Mouse (Mus musculus) c-Kit-positive CD71-negative TER-119-negative erythroid progenitor cells, embryonic 14.5 days (primary cell): Measurements from ENCODE around the gene Trim8.

Experiments
- DNase-seq: peaks from one replicate; pipeline ENCODE4 v3.0.0-alpha.2; 2013; ENCODE audit warnings: low read depth

Gene Trim8

DNA sequence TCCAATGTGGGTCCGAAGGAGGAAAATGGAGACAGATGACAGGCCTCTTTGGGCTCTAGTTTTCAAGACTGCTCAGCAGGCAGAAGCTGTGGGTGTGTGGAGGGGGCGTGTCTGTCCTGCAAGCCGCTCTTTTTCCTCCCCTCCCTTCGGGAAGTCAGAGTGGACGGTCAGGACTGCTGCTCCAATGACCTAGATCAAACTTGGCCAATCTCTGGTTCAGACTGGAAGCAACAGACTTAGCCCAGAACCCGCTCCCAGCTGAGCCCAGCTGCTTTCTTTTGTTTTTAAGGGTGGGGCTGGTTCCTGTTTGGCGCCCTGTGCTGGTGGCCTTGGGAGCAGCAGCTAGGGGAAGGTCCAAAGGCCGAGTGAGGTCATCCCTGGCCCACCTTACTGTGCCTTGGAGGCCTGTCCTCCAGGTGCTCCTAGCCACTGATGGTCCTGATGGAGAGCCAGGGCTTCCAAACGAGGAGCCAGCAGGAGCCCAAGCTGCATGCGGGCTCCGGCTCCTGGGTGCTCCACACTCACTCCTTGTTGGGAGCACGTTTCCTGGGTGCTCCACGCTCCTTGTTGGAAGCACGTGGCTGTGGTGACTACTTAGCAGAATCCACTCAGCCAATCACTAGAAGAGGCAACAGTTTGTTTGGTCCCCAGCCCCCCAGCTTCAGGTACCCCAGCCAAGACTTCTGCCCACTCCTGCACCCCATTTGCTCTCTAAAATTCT is 23.3 kb downstream of the Trim8 start:
- no peak for DNase-seq

DNA sequence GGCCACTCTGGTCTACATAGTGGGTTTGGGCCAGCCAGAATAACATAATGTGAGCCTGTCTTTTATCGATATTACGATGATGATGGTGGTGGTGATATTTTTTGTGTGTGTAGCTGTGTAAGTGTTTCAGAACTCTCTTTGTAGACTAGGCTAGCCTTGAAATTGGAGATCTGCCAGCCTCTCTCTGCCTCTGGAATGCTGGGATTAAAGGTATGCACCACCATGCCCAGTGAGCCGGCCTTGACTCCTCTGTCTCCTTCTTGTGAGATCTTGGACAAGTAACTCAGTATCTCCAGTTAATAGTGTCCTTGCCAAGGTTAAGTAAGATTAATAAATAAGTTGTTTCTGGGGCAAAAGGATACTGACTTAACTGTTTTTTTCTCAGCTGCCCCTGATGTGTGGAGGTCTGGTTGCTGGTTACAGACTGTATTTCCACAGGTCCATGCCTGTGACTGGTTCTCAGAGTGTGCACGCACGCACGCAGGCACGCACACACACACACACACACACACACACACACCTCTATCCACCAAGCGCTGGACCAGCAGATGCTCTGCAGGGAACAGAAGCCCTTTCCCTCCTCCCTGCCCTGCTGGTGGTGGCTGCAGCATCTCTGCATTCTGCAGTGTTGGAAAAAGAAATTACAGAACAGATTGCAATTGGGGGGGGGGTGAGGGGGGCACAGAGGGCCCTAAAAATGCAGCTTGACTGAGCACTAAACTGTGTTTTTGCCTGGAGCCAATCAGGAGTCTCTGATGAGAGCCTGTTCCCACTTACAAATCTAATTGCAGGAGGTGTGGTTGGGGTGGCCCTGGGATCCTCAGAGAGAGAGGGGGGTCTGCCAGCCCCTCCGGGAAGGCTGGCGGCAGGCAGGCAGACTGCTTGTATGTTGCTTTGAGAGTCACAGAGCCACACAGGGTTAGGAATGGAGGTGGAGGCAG is 24.5 kb downstream of the Trim8 start:
- no peak for DNase-seq

DNA sequence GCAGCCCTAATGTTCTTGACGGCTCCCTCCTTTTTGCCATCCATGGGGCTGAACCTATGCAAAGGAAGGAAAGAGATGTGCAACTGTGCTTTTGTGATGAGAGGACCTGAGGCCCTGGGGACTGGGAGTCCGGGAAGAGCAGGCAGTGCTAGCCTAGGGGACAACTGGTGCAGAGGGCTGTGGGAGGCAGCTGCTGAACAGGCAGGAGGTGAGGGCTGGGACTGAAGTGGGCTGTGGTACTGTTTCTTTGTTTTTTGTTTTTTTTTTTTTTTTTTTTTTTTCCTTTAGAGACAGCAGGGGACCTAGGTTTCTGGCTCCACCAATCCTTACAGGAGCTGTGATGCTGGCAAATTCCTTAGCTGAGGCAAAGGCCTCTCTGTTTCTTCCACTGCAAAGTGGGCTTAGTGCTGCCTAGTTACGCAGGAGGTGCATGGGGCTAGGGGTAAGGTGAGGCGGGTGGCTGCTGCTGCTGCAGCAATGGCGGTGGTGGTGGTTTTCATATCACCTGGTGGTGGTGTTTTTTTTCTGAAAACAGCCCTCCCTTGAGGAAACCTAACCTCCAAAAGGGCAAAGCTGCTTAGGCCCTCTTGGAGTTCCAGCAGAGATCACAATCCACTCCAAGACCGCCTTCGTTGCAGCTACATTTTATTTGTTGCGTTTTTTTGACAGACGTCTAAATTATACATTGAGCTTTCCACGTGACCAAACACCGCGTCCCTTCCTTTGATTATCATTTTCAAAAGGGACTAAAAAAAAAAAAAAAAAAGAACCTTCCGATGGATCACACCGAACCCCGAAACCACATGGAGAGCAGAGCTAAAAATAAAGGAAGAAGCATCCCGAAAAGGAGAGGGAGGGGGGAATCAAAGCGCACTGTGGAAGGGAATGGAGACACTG is 26.4 kb downstream of the Trim8 start:
- no peak for DNase-seq

DNA sequence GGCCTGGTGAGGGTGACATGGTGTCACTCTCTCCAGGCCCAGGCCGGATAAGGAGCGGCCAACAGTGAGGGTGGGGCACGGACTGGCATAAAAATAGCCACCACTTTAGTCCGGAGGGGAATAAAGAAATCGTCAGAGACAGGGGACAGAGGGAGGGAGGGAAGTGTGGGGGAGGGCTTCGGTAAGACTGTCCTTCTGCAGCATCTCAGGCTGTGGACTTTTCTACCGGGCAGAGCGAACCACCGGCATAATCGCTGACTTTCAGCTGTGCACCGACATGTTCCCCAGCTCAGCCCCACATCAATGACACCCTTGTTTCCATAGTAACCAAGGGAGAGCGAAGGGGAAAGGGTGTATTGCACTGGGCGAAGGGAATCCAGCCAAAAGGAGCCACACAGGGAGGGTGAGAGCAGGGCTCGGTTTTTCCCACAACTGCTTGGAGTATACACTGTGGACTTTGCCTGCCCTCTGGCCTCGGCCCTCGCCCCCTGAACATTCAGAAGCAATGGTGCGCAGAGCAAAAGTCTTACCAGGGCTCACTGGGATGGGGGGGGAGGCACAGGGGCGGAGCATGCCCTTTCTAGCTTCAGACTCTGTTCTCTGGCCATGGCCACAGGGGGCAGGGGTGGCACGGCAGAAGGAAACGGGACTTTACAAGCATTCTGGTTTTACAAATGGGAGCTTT is 27.2 kb downstream of the Trim8 start:
- DNase-seq: no peak

- DNase-seq: no peak
These were observed 28.3 kb downstream of the Trim8 start for GRCm38 (mm10) chr19:46529601-46530448.

DNA sequence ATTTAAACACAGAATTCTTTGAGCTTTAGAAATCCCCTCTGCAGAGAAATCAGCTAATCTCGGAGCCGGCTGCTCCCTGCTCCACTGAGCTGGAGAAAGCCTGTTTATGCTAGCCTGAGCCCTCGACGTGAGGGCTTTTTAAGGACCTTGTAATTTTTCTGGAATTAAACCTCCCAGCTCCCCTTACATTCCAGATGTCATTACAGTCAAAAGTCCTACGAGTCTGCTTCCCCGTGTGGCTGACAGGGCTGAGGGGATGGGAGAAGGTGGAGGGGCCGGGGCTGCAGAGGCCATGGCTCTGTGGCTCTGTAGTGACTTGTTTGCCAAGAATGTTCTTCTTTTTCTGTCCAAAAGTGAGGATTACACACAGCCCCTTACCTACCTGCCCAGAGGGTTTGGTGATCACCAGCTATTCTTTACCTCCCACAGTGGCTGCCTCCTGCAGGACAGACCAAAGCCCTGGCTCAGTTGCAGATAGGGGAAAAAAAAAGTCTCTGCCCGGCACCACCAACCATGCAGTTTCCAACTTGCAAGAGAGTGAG is 29.0 kb downstream of the Trim8 start:
- DNase-seq: no peak

DNA sequence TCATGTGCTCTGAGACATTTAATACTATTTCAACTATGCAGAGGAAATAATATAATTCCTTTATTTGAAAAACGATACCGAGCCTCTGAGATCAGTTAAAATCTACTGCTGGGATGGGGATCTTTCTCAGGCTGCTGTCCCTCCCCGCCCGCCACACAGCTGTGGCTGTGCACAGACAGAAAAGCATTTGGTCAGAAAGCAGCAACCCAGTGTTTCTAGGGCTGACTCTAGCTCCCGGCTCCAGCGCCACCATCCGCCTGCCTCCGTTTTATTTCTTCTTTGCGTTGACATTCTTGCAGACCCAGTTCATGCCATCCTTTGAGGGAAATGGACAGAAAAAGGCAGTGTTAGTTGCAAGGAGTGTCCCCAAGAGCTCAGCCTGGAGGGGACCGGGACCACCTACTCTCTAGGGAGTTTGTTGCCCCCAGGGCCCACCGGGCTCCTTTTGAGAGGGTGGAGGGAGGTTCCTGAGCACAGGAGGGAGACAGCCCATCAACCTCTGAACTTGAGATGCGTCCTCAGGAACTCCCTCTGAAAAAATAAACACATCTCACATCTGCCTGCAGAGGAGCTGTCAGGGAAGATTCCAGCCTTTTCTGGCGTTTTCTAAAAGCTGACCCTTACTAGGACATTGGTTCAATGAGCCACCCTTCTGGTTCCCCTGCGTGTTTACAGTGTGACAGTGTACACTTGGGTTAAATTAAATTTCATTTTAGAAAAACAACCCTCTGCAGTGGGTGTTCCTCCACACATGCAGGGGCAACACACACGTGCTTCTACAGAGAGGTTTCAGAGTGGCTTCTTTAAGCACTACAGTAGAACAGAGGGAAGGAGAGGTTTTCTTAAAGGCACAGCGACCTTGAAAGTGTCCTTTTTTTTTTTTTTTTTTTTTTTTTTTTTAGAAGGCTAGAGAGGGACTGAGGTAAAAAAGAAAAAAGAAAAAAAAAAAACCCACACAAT is 29.8 kb downstream of the Trim8 start:
- DNase-seq: no peak

- DNase-seq: no peak
These were observed 30.7 kb downstream of the Trim8 start for GRCm38 (mm10) chr19:46532031-46532688.

DNA sequence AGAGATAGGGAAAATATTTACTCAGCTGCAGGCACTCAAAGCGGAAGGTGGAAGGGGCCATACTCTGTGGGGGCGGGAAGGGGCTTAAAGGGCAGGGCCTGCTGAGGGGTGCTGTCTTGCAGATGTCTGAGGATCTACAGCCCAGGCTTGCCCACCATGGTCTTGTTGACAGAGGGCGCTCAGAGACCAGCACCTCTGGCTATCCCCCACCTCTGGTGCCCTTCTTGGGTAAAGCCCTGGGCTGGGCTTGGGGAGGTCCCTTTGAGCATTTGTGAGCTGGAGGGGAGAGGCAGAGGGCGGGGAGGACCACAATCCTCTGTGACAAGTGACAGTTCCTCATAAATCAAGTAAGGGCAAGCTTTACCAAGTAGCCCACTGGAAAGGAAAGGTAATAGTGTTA is 31.6 kb downstream of the Trim8 start:
- DNase-seq: no peak

DNA sequence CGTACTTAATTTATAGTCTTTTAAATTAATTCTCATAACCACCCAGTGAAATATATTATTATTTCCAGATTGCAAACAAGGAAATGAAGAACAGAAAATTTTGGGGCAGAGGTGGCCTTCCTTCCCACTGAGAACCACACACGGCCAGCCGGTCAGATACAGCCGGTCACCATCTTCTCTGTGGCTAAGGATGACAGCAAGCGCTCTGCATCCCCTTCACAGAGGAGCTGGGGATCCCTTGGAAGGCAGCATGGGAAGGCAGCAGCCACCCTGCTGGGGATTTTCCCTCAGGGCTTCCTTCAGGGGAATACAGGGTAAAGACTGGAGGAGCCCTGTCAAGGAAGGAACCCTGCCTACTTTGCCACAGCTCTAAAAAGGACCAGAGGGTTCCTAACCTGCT is 32.0 kb downstream of the Trim8 start:
- no peak for DNase-seq

- DNase-seq: no peak
These were observed 33.1 kb downstream of the Trim8 start for GRCm38 (mm10) chr19:46534542-46535098.

- no peak for DNase-seq
These were observed 35.9 kb downstream of the Trim8 start for GRCm38 (mm10) chr19:46537357-46537756.

DNA sequence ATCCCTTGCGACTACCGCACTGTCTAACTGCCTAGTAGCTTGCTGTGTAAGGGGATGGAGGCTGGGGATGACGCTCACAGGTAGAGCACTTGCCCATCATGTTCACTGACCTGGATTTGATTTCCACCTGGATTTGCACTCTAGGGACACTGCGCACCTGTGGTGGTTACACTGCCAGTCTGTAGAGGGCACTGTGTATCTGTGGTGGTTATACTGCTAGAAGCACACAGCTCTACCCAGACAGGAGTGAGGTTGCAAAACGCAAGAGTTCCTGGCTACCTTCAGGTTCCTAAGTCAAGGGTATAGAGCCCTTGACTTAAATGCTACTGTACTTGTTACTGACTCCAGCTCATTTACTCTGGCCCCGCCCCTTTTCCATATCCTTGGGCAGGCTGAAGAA is 36.7 kb downstream of the Trim8 start:
- no peak for DNase-seq

- no peak for DNase-seq
These were observed 41.2 kb downstream of the Trim8 start for GRCm38 (mm10) chr19:46542750-46543149.

- no peak for DNase-seq
These were observed 46.1 kb downstream of the Trim8 start for GRCm38 (mm10) chr19:46547565-46547964.

DNA sequence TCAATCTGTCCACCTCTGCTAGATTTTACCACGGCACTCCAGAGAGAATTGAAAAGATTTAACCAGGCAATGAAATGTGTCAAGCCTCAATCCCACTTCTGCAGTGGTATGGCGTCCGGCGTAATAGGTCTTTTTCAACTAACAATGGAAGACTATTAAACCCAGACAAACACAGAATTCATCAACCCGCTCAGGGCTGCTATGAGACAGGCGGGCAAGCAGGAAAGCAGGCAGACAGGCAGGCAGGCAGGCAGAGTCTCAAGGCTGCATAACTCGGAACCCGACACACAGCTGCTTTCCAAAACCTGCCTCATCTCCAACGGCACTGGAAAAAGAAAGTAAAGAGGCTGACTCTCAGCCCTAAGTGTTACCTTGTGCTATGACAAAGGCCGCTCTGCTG is 46.6 kb downstream of the Trim8 start:
- DNase-seq: no peak

- DNase-seq: no peak
These were observed 48.9 kb downstream of the Trim8 start for GRCm38 (mm10) chr19:46550385-46550784.

GRCm38 (mm10) chr19:46552496-46552895 is 51.0 kb downstream of the Trim8 start:
- DNase-seq: no peak
